Mouse (Mus musculus): ENCODE results near the gene Ptpn6.

Ptpn6 gene

GRCm38 (mm10) chr6:124724472-124724871 lies 14.0 kb downstream of the Ptpn6 start:
- DNase-seq: no peak

- DNase-seq: no peak
Observed at GRCm38 (mm10) chr6:124723541-124723940, 15.0 kb downstream of the Ptpn6 start.

- DNase-seq: no peak
Observed at GRCm38 (mm10) chr6:124722876-124723473, 15.5 kb downstream of the Ptpn6 start.

- DNase-seq: peak; percentile 60
Observed at GRCm38 (mm10) chr6:124720904-124721303, 17.6 kb downstream of the Ptpn6 start.

GRCm38 (mm10) chr6:124719354-124719978 lies 19.0 kb downstream of the Ptpn6 start:
- peak; percentile 47 for DNase-seq

- no peak for DNase-seq
Observed at GRCm38 (mm10) chr6:124718703-124719102, 19.8 kb downstream of the Ptpn6 start.

GRCm38 (mm10) chr6:124717968-124718367 lies 20.5 kb downstream of the Ptpn6 start:
- DNase-seq: no peak

- peak; percentile 66 for DNase-seq
Observed at GRCm38 (mm10) chr6:124716864-124717490, 21.5 kb downstream of the Ptpn6 start.

- no peak for DNase-seq
Observed at GRCm38 (mm10) chr6:124712918-124713317, 25.6 kb downstream of the Ptpn6 start.

- DNase-seq: peak; percentile 99
Observed at GRCm38 (mm10) chr6:124711824-124712782, 26.4 kb downstream of the Ptpn6 start, which contains the start of the genes Emg1 and Phb2. Gene Emg1, minus strand, starts transcription at chr6:124712178. Gene Phb2, plus strand, starts transcription at chr6:124712336.

- no peak for DNase-seq
Observed at GRCm38 (mm10) chr6:124708289-124708889, 30.1 kb downstream of the Ptpn6 start.

GRCm38 (mm10) chr6:124706061-124706627 lies 32.4 kb downstream of the Ptpn6 start:
- DNase-seq: no peak

- no peak for DNase-seq
Observed at GRCm38 (mm10) chr6:124704417-124704816, 34.1 kb downstream of the Ptpn6 start.

- no peak for DNase-seq
Observed at GRCm38 (mm10) chr6:124703789-124704188, 34.7 kb downstream of the Ptpn6 start.

GRCm38 (mm10) chr6:124702784-124703103 lies 35.8 kb downstream of the Ptpn6 start:
- DNase-seq: peak; percentile 89

- DNase-seq: no peak
Observed at GRCm38 (mm10) chr6:124702102-124702783, 36.3 kb downstream of the Ptpn6 start.

- peak; percentile 70 for DNase-seq
Observed at GRCm38 (mm10) chr6:124701338-124701737, 37.2 kb downstream of the Ptpn6 start.

GRCm38 (mm10) chr6:124699962-124700610 lies 38.4 kb downstream of the Ptpn6 start:
- DNase-seq: no peak

- no peak for DNase-seq
Observed at GRCm38 (mm10) chr6:124699366-124699765, 39.1 kb downstream of the Ptpn6 start.

GRCm38 (mm10) chr6:124698751-124699150 lies 39.8 kb downstream of the Ptpn6 start:
- DNase-seq: no peak
